Mouse (Mus musculus) layer of hippocampus, postnatal 10 days (tissue): ENCODE measurements at regions not wholly inside any gene's neighbourhood (a gene's known extent, or its start where the extent isn't known, plus 50 kb on each side); places are given as distances from the start of the nearest gene placed in this dataset.
A peak's percentile ranks its signal among the peaks of the same experiment; 100 is the strongest.

Experiments used
- DNase-seq, 2 experiments: peaks; one replicate each; pipeline ENCODE4 v3.0.0; 2021; ENCODE audit warnings: low spot score in 2 of 2

GRCm38 (mm10) chr5:97669726-97670125 lies 212.9 kb upstream of the Gk2 start:
- DNase-seq = no peak

- DNase-seq = no peak
These were observed 199.5 kb upstream of the Gk2 start for GRCm38 (mm10) chr5:97656167-97656924.

DNA sequence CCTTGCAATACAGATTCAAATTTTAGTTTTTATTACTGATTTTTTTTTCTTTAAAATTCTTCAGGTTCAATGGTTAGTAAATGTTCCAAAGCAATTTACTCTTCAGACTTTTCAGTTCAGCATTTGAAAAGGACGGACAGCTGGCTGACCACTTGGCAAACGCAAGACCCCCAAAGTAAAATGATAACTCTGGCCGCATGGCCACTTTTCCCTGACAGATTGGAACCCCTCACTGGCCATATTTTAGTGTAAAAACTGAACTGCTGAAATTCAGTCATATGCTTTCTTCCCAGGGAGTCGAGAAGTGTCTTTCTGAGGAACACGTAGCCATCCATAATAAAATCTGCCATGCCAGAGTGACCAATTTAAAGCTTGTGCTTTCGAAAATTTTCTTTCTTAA lies 198.4 kb upstream of the Gk2 start:
- no peak for DNase-seq

DNA sequence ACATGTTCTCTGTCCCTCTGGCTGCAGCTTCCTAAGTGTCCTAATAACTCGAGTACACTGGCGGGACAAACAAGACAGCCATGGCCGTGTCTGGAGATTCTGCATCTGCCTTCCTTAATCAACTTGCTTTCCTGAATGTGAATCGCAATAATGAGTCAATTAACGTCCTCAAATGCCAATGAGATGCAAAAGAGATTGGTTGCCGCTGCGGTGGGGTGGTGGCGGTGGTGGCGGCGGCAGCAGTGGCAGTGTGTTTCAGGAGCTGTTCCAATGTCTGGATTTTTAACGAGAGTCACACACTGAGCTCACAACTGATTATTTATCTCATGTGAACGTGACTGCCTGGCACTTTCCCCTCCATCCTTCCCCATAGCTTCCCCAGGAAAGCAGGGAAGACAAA lies 197.6 kb upstream of the Gk2 start:
- no peak for DNase-seq

GRCm38 (mm10) chr5:97642251-97642650 lies 185.4 kb upstream of the Gk2 start:
- no peak for DNase-seq

DNA sequence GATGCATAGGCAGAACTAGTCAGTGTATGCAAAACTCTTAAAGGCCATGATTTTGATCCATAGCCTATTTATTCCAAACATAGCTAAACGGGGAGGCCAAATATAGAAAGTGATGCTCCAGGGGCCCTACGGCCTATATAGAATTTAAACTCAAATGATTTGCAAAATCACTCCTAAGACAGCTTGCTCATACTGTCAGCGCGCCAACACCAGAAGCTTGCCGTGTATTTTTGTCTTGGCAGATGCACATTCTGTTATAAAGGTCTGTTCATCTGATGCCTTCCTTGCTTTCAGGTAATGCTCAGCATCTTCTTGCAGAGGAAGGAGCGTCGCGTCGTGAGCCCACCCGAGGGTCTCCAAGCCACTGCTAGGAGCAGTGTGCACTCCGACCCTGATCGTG lies 184.8 kb upstream of the Gk2 start:
- peak; percentile 41 to 58 for DNase-seq

- no peak for DNase-seq
These were observed 179.5 kb upstream of the Gk2 start for GRCm38 (mm10) chr5:97636357-97636756.

GRCm38 (mm10) chr5:97633766-97634165 lies 176.9 kb upstream of the Gk2 start:
- no peak for DNase-seq

- DNase-seq = no peak
These were observed 176.0 kb upstream of the Gk2 start for GRCm38 (mm10) chr5:97632791-97633190.

- no peak for DNase-seq
These were observed 168.4 kb upstream of the Gk2 start for GRCm38 (mm10) chr5:97625200-97625599.

- DNase-seq = no peak
These were observed 163.1 kb upstream of the Gk2 start for GRCm38 (mm10) chr5:97619890-97620289.

DNA sequence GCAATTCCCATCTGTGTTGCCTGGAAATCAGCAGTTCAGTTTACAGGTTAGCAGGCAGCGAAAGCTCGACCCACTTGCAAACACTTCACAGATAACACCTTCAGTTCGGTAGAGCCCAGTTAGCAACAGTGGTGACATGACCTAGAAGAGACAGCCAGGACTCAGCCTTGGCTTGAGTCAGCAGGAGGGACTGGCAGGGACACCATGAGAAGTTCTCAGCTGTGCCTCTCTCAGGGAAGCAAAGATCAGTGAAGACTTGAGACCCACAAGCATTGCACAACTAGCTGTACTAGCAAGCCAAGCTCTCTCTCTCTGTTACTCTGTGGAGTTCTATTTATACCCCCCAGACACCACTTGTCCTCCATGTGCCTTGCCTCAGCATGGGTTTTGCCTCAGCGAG lies 161.6 kb upstream of the Gk2 start:
- no peak for DNase-seq

DNA sequence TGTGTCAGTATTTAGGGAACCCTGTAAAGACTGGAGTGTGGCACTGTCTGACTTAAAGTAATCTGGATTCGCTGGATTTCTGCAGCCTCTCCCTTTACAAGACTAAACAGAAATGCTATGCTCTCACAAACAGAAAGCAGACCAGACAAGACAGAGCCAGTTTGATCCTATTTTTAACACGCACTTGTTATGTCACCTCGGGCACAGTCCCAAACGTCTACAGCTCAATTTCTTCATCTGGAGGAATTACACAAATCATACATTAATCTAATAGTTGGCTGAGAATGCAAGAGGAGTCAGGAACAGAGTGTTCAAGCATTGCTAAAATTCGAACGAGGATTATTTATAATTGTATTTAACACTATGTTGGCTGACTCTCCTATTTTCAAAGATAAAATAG lies 145.4 kb upstream of the Gk2 start:
- DNase-seq = no peak

- no peak for DNase-seq
These were observed 144.6 kb upstream of the Gk2 start for GRCm38 (mm10) chr5:97601384-97601783.

DNA sequence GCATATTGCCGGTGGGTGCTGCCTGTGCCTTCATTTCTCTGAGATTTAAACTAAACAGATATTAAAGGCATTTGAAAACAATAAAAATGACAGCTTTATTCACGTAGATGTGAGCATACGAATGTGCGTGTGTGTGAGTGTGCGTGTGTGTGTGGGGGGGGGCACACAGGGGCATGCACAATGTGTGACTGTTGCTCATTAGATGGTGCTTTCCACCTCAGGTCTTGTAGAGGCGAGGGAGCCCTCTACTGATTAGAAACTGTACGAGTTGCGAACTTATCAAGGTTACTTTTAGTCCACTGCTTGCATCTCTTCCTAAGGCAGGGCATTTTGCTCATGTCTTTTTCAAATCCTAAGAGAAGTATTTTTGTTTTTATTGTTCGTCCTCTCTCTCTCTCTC lies 141.9 kb upstream of the Gk2 start:
- peak; percentile 20 to 39 for DNase-seq

DNA sequence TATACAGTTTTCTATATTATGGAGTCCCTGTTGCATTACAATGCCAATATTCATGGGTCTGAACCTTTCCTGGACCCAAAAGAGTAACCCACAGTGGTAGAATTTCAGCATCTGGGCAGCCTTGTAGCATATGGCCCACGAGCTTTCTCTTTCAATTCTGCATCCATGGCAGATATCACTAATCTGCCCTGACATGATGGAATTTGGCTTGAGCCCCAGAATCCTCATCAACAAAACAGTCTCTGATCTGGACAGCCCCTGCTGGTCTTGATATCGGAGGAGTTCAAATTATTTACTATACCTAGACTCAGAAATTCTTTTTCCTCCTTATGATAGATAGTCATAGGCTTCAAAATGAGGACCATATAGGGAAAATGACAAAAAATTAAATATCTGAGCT lies 139.1 kb upstream of the Gk2 start:
- DNase-seq = no peak

DNA sequence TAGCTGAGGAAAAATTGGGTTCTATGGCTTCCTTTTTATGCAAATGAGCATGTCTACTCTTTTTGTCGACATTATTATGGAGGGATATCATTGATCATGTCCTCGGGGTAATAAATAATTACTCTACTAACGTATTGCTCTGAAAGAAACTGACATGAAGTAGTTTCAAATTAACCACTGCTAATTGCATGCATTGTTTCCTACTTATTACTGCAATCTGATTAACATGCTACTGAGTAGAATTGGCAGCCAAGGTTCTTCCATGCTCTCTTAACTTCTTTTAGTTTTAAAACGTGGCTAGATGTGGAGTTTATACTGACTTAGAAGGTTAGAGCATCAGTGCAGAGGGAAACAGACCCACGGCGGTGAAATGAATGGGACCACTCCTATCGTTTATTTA lies 137.3 kb upstream of the Gk2 start:
- no peak for DNase-seq

- no peak for DNase-seq
These were observed 125.7 kb upstream of the Gk2 start for GRCm38 (mm10) chr5:97582509-97582908.

GRCm38 (mm10) chr5:97565486-97565885 lies 108.7 kb upstream of the Gk2 start:
- peak; percentile 6 to 17 for DNase-seq

DNA sequence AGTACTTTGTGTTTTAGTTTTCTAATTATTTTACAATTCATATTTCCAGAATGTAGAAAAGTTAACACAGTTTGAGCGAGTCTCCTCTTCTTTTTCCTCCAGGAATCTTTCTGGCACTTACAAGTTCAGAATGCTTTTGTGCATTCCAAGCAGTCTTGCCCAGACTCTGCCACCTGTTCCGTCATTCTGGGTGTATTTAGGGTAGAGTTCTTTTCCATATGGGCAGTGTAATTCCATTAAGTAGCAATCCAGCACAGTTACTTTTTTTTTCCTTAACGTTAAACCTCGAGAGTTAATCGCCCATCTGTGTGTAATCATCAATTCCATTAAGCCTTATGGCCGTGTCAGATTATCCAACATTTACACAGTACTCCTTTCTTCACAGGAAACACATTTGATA lies 106.9 kb upstream of the Gk2 start:
- no peak for DNase-seq

- no peak for DNase-seq
These were observed 97.5 kb upstream of the Gk2 start for GRCm38 (mm10) chr5:97554274-97554673.

- peak in 1 of 2 experiments; percentile 13 for DNase-seq
These were observed 96.3 kb upstream of the Gk2 start for GRCm38 (mm10) chr5:97553122-97553521.

DNA sequence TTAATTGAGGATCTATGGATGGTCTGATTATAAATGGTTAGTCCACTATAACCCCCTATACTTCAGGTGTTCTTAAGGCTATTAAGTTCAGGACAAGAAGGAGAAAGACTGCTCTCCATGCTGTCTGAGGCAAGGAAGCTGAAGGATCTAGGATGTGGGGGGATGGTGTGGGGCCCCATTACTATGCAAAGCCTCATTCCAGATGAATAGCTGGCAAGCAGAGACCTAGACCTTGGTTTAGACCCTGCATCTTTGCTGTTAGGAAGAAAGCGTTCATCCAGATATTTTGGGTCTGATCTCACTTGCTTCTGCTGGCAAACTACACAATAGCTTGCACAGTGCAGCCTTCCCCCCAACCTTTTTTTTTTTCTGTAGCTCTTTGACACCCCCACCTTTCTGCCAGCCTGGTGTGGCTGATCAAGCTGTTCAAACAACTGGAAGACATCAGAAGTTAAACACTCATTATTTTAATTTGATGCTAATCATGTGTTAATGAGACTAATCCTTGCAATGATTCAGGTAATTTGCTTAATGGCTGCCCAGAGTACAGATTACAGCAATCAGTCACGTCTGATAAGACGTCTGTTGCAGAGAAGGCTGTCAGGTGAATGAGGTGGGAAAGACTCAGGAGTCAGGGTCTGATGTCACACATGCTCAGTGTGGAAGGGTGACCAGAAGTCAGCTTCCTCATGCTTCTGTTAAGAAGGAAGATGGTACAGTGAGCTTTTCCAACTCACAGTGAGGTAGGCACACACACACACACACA lies 80.9 kb upstream of the Gk2 start:
- no peak for DNase-seq
